Mouse (Mus musculus) bone marrow, adult 2 months (tissue): ENCODE results near the gene Zkscan14. TPM values are rescaled to one million over a fixed set of nuclear protein-coding genes. Genes with fewer than 3 reads are reported as not detected.
"Not testable (repeated sequence)": the region's sequence is repeated elsewhere in the genome, so short reads cannot be mapped to it uniquely, and the experiment has no call there.

ENCODE experiments used
- H3K27ac ChIP-seq: fragments of 200-500 bp; 2 replicates; pipeline ENCODE4 v1.5.1; 2012; ENCODE audit warnings: low read depth, mild to moderate bottlenecking, control low read depth, inconsistent platforms, low read length; ENCODE audit not compliant: control insufficient read depth, poor library complexity, insufficient read depth
- H3K4me1 ChIP-seq: fragments of 200-500 bp; 2 replicates; pipeline ENCODE4 v1.6.1; 2011; ENCODE audit warnings: low read length; ENCODE audit not compliant: control insufficient read depth, insufficient read depth
- H3K4me3 ChIP-seq: fragments of 200-500 bp; replicated peaks from 2 replicates; pipeline ENCODE3; 2011; ENCODE audit warnings: mild to moderate bottlenecking, low read depth, low read length, control low read depth; ENCODE audit not compliant: control insufficient read depth
- CTCF ChIP-seq: fragments of 200-500 bp; IDR thresholded peaks from 2 replicates; pipeline ENCODE4 v1.5.1; 2011; ENCODE audit warnings: low read length, control low read depth; ENCODE audit not compliant: control insufficient read depth, insufficient read depth
- POLR2A ChIP-seq: fragments of 200-500 bp; IDR thresholded peaks from 2 replicates; pipeline ENCODE4 v1.6.1; 2011; ENCODE audit warnings: low read depth, mild to moderate bottlenecking, control low read depth, low read length, borderline replicate concordance; ENCODE audit not compliant: control insufficient read depth
- WGBS: fragments of 180-500 bp; shearing (Covaris S2); methylation state at CpG from one replicate; pipeline ENCODE4 v1.1.7; 2018; 5-methylcytosine and 5-hydroxymethylcytosine counted together
- polyA plus RNA-seq: library from polyadenylated mRNA; stranded (reverse); fragments of >200 nt; gene quantifications from 2 replicates; pipeline ENCODE4 v1.2.4, GENCODE M21; 2011; ENCODE audit warnings: low replicate concordance; ENCODE audit not compliant: missing spikeins, insufficient read depth, insufficient read length

The Zkscan14 gene
- polyA plus RNA-seq, 1 experiment = 12.5 TPM

- TF ChIP-seq POLR2A = no peak
- TF ChIP-seq CTCF = no peak
- Histone ChIP-seq H3K4me3 (no peak overlapping the region), H3K27ac (no peak overlapping the region), H3K4me1 (no peaks in the 10 kb centered on the region)
- 86% methylated on average over 12 of the region's 12 CpGs for WGBS
These were observed 21.7 kb upstream of the Zkscan14 start for GRCm38 (mm10) chr5:145223395-145223794.

DNA sequence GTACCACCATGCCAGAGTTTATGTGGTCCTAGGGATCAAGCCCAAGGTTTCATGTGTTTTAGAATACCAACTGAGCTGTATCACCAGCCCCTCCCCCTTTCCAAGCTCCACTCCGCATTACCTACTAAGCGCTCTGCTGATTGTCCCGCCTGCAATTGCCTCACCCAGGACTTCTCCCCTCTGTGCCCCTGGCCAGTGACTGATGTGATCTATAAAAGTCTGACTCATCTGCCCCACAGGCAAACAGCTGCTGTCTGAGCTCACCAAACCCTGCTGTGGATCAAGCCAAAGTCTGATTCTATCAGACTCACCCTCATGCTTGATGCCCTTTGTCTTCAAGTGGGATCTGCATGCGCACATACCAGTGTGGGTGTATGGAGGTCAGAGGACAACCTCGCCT is 21.2 kb upstream of the Zkscan14 start:
- Histone ChIP-seq H3K27ac (no peak overlapping the region), H3K4me1 (no peaks in the 10 kb centered on the region), H3K4me3 (no peak overlapping the region)
- TF ChIP-seq POLR2A = no peak
- TF ChIP-seq CTCF = no peak
- WGBS = 95% methylated on average over 5 of the region's 5 CpGs

- H3K4me1 ChIP-seq = no peaks in the 10 kb centered on the region
- H3K27ac ChIP-seq = no peak overlapping the region
- WGBS = 93% methylated on average over 8 of the region's 8 CpGs
- H3K4me3 ChIP-seq = no peak overlapping the region
- no peak for TF ChIP-seq POLR2A
- TF ChIP-seq CTCF = no peak
These were observed 18.3 kb upstream of the Zkscan14 start for GRCm38 (mm10) chr5:145219981-145220380.

DNA sequence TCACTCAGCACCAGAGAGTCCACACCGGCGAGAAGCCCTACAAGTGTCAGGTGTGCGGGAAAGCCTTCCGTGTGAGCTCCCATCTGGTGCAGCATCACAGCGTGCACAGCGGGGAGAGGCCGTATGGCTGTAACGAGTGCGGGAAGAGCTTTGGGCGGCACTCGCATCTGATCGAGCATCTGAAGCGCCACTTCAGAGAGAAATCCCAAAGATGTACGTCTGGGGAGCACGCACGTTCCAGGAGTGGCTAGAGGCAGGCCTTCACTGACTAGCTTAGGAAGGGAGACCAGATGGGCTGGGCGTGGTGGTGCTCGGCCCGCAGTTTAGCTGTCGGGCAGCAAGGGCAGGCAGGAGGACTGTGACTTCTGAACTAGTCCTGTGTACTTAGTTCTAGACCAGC is 17.0 kb upstream of the Zkscan14 start:
- no peak overlapping the region for H3K4me3 ChIP-seq
- 93% methylated on average over 20 of the region's 20 CpGs for WGBS
- no peaks in the 10 kb centered on the region for H3K4me1 ChIP-seq
- TF ChIP-seq CTCF (no peak), POLR2A (no peak)
- H3K27ac ChIP-seq = no peak overlapping the region

DNA sequence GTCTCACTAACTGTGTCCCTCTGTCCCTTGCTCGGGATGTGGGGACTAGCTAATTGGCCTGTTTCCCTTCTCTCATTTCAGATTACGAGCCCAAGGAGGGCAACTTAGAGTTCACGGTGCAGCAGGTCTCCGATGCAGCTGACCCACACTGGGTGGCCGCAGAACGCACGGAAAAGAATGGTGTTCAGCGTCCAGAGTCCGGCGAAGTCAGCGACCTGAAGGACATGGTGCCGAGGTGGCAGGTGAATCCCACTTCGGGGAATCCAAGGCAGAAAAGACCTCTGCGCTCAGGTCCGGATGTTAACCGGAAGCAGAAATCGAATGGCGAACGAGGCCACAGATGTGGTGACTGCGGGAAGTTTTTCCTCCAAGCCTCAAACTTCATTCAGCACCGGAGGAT is 16.5 kb upstream of the Zkscan14 start:
- H3K4me1 ChIP-seq = no peaks in the 10 kb centered on the region
- TF ChIP-seq CTCF = no peak
- no peak for TF ChIP-seq POLR2A
- 95% methylated on average over 21 of the region's 21 CpGs for WGBS
- H3K27ac ChIP-seq = no peak overlapping the region
- no peak overlapping the region for H3K4me3 ChIP-seq

DNA sequence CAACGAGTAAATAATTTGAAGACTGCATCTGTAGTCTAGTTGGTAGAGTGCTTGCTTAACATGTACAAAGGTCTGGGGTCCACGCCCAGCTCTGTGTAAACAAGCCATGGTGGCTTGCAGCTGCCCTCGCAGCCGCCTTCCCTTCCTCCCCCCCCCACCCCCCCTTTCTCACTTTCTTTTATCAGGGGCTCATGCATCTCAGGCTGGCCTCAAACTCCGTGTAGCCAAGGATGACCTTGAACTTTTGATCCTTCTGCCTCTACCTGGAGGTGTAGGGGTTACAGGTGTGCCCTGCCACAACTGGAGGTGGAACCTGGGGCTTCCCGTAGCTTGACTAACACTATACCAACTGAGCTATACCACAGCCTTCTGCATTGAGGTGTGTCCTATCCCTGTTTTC is 16.1 kb upstream of the Zkscan14 start:
- Histone ChIP-seq H3K4me3 (no peak overlapping the region), H3K4me1 (no peaks in the 10 kb centered on the region), H3K27ac (no peak overlapping the region)
- WGBS = 84% methylated on average over 6 of the region's 6 CpGs
- TF ChIP-seq CTCF (no peak), POLR2A (no peak)

- Histone ChIP-seq H3K27ac (no peak overlapping the region), H3K4me3 (no peak overlapping the region), H3K4me1 (no peaks in the 10 kb centered on the region)
- TF ChIP-seq POLR2A = no peak
- no peak for TF ChIP-seq CTCF
- 69% methylated on average over 4 of the region's 4 CpGs for WGBS
These were observed 13.0 kb upstream of the Zkscan14 start for GRCm38 (mm10) chr5:145214679-145215078.

DNA sequence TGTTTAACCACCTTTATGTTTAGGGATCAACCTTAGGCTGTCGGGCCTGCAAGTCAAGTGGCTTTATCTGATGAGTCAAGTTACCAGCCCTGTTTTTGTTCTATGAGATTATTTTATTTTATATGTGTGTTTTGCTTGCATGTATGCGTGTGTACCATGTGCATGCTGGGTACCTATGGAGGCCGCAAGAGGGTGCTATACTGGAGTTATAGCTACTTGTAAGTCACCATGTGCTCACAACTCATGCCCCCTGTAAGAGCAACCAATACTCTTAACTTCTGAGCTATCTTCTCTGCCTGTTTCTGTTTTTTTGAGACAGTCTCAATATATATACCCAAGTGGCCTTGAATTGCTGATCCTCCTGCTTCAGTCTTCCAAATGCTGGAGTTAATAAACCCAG is 11.8 kb upstream of the Zkscan14 start:
- Histone ChIP-seq H3K4me3 (no peak overlapping the region), H3K27ac (no peak overlapping the region), H3K4me1 (no peaks in the 10 kb centered on the region)
- TF ChIP-seq POLR2A = no peak
- TF ChIP-seq CTCF = no peak
- 84% methylated on average over 3 of the region's 3 CpGs for WGBS

DNA sequence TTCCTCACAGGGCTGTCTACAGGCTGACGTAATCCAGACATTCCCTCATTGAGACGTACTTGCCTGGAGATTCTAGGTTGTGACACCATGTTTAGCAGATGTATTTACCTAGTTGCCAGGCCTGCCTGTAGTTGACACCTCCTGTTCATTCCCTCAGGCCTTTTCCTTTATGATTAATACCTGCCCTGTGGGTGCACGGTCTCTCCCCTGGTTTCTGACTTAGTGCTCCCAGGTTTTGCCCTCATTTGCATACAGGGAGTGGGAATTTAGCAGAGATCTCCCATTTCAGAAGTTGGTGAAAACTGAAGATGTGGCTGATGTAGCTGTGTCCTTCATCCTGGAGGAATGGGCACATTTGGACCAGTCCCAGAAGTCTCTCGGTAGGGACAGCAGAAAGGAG is 10.5 kb upstream of the Zkscan14 start:
- TF ChIP-seq CTCF (no peak), POLR2A (no peak)
- Histone ChIP-seq H3K4me1 (no peaks in the 10 kb centered on the region), H3K27ac (no peak overlapping the region), H3K4me3 (no peak overlapping the region)
- WGBS = 85% methylated on average over 4 of the region's 4 CpGs

DNA sequence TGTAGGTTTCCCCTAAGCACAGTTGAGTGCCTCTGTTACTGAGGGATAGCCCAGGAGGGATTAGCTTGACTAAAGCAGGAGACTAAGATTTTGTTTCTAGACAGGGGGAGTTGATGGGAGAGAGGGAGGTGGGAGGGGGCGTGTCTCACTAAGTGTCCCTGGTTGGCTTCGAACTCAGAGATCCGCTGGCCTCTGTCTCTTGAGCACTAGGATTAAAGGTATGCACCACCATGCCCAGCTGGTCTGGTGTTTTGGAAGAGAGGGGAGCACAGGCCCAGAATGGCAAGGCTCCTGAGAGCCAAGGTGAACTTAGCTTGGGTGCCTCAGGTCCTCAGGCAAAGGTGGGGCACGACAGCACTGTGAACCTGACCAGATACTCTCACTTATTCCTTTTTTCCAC is 9.7 kb upstream of the Zkscan14 start:
- Histone ChIP-seq H3K4me1 (no peaks in the 10 kb centered on the region), H3K4me3 (no peak overlapping the region), H3K27ac (no peak overlapping the region; the same call in 1 of the 2 replicates)
- WGBS = 89% methylated on average over 4 of the region's 4 CpGs
- TF ChIP-seq POLR2A (no peak), CTCF (no peak)

DNA sequence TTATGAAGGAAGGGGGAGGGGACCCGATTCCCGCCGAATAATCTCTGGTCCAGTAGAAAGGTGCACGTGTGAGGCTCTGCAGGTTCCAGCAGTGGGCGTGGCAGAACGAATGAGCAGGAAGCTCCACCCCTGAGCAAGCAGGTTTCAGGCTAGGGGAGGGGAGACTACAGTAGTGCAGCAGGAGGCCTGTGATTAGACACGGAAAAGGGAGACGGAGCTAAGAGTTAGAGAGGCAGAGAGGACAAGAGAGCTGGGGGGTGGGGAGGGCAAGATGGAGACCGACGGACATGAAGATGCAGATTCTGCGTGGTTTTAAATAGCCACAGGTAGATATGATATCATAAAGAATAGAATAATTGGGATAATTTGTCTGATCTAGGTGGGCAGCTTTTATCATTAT is 6.7 kb upstream of the Zkscan14 start:
- H3K4me1 ChIP-seq, H3K4me3 ChIP-seq, H3K27ac ChIP-seq: not testable (repeated sequence)
- 65% methylated on average over 11 of the region's 11 CpGs for WGBS
